ENCODE assay signal across 1 mouse cellular context in the genomic region with DNA sequence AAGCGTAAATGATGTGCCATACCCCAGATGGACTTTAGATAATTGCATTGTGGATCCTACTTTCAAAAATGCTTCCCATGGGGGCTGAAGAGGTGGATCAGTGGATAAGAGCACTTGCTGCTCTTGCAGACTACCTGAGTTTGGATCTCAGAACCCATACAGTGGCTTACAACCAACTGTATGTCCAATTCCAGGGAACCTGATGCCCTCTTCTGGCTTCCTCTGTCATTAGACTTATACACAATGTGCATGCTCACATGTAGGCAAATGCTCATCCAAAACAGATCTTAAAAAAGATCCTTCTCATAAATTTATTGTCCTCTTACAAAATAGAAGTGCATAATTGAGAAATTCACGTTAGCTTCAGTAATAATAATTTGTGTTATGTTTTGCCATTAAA.
TF ChIP-seq lines count a peak whose summit lies in the region.

No protein-coding gene starts in this region.

TF ChIP-seq in MEL, 35 proteins besides CTCF, POLR2A, EP300 and RAD21 (continued from another document):
- TF ChIP-seq TBP (IDR thresholded peaks at IDR 0.05; ENCODE audit: low read depth, low read length) = no peak
- TF ChIP-seq ETS1 (IDR thresholded peaks at IDR 0.05; ENCODE audit: low read depth, low read length) = no peak
TF ChIP-seq in MEL: peak in this region for 1.
